Mouse (Mus musculus) spleen, postnatal 36 days (tissue): ENCODE measurements around the gene Tnfsf13b.

ENCODE experiments used
- DNase-seq, 2 experiments: peaks; one replicate each; pipeline ENCODE4 v3.0.0; 2022; ENCODE audit warnings: low spot score in 2 of 2, mixed read lengths in 1 of 2

Gene Tnfsf13b

DNA sequence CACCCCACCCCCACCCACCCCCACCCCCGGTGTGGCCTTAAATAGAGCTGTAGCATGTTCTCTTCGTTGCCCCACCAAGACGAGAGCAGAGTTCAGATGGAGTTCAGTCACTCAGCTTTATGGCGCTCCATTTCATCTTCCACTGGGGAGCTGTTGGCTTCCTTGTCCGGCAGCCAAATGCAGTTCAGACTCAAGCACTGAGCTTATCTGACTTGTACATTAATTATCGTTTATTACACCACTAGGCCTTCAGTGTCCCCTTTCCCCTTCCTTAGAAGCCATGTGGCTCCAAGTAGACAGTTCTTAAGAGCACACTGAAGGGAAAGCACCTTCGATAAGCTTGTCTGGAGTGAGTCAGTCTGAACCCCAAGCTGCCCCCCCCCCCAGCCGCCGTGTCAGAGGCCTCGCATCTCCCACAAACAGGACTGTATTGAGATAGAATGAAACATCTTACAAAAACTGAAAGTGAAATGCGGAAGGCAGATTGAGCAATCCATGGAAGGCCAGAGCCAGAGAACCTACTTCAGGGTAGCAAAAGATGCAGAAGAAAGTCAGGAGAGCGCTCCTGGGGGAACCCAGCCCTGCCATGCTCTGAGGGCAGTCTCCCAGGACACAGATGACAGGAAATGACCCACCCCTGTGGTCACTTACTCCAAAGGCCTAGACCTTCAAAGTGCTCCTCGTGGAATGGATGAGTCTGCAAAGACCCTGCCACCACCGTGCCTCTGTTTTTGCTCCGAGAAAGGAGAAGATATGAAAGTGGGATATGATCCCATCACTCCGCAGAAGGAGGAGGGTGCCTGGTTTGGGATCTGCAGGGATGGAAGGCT, at the start of gene Tnfsf13b:
Tnfsf13b (plus strand) TSS at position 312 of the 830 bp plus-strand sequence.
- DNase-seq = peak in 1 of 2 experiments; percentile 17

DNA sequence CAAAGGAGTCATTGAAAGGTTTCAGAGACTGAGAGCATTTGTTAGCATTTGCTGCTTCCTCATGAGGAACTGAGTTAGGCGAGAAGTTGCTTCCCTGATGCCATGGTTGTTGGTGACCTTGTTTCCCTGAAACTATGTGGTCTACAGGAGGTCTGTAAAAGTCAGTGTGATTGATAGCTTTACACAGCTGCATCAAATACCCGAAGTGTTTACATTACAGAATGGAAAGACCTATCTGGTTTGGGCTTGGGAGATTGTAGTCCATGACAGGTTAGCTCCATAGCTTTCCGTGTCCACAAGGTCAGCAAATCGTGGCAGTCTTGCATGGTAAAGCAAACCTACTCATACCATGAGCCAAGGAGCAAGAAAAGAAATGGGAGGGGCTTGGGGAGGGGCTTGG, 47.9 kb upstream of the Tnfsf13b start:
- DNase-seq = no peak

DNA sequence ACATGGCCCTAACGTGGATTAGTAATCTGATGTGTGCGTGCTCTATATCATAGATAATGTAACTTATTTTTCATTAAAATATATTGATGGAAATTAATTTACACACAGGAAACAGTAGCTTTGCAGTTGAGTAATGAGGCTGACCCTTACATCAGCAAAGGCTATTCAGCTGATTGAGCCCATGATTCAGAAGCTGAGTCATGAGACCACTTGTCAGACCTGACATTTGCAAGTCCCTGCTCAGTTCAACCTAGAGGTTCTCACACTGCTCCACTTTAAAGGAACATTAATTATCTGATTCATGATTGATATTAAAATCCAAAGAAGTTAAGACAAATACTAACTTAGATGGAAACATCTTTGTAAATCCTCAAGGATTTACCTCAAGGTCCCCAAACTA, 46.3 kb upstream of the Tnfsf13b start:
- no peak for DNase-seq

DNA sequence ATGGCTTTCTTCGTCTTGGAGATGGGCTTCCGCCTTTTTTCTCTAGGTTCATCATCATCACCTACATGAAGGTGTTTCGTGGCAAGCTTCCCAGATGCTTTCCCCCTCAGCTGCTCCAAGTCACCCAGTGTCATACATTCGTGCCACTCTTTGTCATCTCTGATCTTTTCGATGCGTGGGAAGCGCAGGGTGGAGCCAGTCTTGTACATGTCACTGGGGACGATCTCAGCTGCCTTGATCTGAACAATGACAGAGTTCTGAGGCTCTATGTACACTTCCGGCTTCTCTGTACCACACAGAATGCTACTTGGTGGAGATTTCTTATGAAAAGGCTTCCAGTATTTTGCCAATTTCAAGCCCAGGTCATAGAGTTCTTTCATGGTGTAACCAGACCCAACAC, 34.4 kb upstream of the Tnfsf13b start:
- DNase-seq = no peak

DNA sequence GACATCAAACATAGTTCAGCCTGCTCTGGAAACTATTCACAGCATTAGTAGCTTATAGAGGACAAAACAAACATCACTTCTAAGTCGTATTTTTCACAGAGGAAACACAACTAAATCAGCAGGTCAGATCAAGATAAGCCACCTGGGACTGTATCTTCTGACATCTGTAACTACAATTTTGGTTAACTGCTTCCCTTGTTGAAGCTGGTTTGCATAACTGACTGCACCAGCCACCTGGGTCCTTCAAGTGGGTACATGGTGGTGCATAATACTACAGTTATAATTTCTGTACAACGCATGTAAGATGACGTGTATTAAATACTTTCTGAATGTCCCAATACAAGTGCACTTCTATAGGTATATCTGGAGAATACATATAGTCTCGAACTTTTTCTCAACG, 31.0 kb upstream of the Tnfsf13b start:
- DNase-seq = peak; percentile 24 to 46

DNA sequence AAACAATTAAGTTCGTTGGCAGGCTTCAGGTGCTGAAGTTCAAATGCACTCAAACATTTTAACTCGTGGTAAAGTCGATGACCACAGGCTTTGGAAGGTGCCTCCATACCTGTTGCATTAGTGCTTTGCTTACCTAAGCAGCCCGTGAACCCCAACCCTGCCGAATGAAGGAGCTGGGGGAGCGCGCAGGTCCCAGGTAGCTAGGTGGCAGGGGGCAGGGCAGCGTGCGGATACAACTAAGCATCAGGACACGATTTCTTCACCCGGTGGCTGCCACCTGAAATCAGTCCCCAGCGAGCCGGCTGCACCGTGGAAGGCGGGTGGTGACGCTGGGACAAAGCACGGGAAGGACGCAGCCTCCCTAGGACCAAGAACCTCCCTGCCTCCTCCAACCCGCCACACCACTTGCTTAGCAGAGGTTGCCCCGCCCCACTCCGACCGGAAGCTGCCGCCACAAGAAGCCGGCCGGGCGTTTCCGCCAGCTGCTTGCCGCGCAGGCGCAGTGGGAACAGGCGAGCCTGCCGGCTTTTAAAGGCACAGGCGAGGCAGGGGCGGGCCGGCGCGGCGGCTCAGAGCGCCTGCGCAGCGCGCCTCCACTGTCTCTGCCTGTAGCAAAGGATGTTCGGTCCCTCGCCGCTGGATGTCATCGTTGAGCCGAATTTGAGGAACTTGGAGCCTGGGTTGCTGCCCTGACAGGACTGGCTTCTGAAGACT, 30.2 kb upstream of the Tnfsf13b start:
- peak; percentile 99 for DNase-seq

DNA sequence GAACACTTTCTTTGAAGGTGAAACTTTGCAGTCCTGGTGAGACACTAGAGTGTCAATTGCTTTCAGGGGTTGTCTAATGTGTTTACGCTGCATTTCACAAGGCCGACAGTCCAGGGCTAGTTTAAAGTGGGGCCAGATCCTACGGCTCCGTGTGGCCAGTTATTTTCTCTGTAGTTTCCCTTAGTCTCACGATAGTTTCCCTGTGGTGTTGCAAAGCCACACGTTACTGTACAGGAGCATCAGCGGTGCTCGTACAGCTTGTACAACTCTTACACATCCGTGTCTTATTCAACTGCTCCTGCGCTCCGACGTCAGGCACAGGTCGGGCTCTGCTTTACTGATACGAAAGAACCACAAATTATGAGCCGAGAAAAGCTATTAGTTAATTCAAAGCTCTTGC, 29.3 kb upstream of the Tnfsf13b start:
- no peak for DNase-seq

DNA sequence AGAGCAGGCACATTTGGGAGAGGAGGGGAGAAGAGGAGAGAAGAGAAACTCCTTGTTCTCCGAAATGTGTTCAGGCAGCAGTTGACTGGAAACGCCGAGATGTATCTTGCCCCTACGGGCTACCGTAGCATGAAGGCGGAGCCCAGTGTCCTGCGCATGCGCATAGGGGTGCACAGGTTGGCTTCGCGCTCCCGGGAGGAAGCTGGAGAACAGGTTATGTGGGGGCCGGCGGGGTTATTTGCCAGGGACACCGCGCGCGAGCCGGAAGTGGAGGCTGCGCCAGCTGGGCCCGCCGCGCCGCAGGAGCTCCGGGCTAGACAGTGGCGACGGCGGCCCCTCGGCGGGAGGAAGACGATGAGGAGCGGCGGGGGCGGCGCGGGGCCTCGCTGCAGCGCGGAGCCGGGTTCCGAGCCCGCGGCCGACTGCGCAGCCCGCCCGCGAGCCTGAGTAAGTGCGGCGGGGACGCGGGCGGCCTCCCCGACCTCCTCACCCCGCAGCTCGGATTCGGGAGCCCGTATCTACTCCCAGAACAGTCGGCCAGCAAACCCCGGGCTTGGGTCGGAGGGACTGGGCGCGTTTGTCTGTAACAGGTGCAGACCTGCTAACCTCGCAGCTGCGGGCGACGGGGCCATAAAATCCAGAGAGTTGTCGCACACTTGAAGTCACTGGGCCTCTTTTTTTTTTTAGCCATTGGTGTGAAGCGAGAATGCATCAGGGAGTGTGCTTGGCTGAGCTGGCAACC, 28.5 kb upstream of the Tnfsf13b start, which contains the start of the genes Lig4 and Abhd13:
Lig4 (minus strand) TSS at position 114 of the 742 bp plus-strand sequence.
Abhd13 (plus strand) TSS at position 135 of the 742 bp plus-strand sequence.
- DNase-seq = peak; percentile 96 to 97

DNA sequence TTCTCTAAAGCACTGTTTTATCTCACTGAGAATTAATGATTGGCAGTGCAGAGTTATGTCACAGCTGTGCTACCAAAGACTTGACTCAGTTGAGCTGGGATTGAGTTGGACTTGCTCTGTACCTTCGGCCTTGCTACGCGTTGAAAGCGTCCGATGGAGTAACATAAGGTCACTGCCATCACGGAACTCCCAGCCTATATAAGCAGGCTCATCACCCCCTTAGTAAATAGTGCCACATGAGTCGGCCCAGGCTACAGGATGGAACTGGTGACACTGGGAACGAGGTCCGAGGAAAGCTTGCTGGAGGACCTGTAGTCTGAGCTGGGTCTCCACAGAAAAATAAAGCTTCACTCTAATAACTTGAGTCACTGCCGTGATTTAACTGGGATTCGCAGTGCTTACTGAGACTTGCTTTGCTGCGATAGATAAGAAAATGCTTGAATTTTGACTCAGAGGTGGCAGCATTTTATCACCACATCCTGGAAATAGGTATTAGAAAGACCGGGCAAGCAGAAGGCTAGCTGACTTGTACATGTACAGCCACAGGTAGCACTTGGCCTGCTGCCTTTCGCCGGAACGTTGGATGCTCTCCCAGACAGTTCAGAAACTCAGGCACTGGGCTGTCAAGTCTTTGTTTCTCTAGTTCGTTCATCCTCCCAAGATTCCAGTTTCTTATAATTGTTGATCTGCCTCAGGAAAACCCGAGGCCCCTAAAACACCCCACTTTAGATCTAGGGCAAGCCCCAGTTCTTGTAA, 27.6 kb upstream of the Tnfsf13b start:
- DNase-seq = no peak

DNA sequence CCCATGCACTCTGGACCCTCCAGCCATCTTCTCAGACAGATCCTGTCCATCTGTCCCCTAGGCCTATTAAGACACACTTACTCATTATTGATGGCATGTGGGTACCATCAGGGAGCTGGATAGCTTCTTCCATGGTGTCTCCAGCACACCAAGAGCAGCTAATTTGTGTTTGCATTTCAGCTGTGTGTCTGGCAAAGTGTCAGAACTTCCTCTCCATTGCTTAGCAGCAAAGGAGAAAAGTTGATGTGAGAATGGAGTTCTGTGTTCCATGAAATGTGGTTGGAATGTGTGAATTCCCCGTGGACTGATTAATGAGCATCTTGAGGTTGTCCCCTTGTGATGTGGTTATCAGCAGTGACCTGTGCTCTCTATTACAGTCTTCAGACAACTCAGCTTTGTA, 26.5 kb upstream of the Tnfsf13b start:
- no peak for DNase-seq

DNA sequence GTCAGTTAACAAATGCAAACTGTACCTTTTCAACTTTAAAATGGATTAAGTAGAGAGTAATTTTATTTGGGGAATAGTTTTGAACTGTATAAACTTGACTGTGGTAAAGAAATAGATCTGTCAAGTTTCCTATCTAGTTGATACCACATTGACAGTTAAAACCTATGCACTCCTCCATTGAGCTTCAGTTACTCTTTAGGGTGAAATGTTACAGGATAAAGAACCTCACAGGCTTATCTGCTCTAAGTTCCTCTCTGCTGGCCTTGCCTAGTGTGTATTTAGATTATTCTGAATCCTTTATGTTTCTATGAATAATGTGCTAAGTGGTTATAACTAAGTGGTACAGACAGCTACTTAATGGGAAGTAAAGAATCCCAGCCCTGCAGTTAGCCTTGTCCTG, 26.1 kb upstream of the Tnfsf13b start:
- DNase-seq = no peak

DNA sequence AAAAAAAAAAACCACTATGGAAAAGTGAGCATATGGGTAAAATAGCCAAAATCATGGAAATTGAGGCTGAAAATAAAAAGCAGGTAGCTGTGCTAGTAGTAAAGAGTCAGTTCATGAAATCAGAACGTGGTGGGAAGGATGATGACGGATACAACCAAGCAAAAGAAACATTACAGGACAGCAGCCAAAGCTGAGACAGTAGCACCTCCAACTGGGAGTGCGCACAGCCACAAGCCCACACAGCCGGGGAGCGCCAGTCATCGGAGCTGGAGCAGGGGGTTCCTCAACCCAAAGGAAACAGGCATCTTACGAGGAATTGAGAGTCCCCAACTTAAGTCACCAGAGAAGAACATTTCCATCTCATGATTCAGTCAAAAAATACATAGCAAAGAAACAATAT, 2.2 kb upstream of the Tnfsf13b start:
- no peak for DNase-seq

DNA sequence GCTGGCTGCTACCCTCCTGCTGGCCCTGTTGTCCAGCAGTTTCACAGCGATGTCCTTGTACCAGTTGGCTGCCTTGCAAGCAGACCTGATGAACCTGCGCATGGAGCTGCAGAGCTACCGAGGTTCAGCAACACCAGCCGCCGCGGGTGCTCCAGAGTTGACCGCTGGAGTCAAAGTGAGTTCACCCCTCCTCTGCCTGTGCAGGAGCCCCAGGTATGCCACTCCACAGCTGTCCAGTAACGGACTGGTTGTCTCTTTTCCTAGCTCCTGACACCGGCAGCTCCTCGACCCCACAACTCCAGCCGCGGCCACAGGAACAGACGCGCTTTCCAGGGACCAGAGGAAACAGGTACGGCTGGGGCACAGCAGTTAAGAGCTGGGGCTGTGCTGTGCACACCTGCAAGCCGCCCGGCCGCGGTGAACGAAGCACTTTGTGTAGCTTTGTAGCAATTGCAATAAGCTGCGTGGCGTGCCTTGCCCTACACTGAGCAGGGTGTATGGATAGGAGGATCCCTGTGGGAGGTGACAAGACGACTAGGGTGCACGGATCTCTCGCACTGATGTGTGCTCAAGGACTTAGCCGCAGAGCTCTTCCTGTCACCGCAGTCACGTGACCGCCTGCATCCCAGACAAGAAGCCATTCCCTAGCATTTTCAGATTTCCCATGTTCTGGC, 856 bp downstream of the Tnfsf13b start:
- DNase-seq = no peak

DNA sequence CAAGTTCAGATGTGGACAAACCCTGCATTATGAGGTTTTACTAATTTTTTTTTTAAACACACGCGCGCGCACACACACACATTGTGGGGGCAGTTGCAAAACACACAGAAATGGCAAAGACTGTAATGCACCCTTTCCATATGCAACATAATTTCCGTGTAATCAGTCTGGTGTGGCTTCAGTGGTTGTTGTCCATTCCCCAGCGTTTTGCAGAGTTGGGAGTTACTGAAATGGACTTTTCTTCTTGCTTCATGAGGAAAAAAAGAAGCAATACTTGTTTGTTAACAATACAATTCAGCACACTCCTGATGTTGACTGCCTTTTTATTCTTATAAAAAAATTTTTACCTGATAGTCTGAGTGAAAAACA, 1.4 kb downstream of the Tnfsf13b start:
- DNase-seq = no peak

DNA sequence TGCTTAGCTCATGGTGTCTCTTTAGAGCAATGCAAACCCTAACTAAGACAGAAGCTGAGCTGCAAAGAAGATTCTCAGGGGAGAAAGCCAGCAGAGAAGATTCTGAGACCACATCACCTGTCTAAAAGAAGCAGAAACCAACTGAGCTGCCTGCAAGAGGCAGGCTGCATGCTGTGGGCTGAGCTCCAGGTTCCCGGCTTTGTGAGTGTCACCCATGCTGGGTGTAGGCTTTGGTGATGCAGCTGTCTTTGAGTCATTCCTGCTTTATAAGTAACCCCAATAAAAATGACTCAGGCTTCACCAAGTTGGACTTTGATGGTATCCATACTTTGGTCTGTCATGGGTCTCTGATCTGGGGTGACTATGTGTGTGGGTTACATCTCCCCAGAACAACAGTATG, 10.0 kb downstream of the Tnfsf13b start:
- no peak for DNase-seq

DNA sequence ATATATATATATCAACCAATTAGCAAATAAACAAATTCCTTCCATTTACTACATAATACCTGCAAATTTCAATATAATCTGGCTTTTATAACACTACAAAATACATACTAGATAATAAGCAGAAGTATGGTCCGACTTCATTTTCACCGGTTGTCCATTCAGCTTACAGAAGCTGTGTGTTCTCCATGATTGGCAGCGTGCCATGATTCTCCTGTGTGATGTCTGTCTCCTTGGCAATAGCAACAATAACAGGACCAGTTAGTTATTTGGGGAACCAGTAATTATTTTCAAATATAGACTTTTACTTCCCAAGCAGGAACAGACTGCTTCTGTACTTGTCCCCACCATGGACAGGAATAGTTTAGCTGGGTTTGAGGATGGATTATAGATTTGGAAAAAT, 11.0 kb downstream of the Tnfsf13b start:
- no peak for DNase-seq

DNA sequence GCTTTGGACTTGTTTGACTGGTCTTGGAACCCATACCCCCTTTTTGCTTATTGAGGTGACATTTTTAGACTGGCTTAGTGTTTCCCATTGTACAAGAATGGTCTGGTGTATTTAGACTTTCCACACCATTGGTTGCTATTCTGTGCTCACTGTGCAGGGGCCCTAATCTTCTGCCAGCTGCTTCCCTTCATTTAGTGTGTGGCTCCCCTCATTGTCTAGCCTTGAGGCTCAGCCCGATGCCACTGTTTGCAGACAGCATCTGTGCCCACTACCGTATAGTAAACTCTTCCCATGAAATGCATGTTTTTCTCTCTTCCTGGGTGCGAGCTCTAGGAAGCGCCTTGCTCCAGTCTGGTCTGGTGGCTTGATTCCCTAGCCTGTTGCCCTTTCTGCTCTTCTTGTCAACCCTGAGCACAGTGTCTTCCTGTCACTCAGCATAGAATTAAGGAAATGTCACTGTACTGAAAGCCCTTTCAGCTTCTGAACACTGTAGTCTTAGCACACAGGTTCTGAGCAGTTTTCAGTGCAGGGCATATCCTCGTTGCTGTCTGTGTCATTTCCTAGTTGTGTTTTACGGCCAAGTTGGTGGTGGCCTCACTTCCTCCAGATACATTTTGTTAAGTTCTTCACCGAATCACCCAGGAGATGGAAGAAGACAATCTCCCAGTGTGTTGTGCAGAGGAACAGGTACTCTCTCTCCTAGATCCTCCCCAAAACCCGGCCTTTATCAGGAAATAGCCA, 24.2 kb downstream of the Tnfsf13b start:
- no peak for DNase-seq

DNA sequence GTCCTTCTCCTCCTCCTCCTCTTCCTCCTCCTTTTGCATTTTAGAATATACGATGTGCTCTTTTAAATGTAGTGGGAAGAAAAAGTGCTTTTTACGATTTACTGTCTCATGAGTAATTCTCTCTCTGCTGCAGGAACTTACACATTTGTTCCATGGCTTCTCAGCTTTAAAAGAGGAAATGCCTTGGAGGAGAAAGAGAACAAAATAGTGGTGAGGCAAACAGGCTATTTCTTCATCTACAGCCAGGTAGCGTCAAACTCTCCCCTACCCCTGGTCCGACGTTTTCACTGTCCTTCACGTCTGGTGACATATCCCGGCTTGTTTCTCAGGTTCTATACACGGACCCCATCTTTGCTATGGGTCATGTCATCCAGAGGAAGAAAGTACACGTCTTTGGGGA, 24.9 kb downstream of the Tnfsf13b start:
- DNase-seq = no peak

DNA sequence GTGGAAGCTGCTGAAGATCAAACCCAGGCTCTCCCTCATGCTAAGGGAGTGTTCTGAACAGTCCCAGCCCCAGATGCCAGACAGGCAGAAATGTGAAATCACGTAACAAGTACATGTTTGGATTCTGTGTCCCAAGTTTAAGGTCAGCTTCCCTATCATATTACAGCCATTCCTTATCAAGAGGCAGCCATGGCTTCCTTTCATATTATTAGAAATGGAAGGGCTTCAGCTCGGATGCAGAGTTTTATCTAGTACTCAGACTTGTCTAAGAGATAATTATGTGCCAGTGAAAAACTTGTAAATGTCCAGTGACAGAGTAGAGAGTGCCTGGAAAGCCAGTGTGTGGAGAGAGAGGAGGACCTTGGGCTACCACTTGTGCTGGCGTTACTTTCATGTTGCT, 34.6 kb downstream of the Tnfsf13b start:
- no peak for DNase-seq

DNA sequence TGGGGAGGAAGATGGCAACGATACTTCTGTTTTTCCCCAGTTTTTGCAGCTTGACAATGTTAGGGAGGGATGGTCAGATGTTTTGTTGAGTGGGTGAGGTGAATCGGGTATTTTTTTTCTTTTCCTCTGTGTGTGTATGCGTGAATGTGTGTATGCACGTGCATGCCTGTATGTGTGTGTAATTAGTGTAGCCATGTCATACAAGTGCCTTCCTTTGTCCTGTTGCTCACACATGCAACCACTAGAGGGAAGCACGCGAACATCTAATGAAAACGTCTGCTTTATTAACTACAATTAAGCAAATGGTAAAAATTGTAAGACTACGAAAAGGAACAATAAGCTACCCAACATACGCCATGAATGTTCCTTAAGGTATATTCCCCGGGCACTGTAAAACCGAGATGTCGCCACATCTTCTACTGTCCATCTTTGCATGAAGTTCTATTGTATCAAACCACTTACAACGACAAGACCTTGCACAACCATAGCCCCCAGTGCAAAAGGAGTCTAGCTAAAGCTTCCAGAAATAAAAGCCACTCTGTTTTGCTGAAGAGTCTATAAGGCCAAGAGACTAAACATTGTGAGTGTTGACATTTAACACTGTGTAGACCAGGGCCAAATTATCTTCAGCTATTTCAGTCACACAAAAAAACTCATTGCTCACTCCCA, 37.7 kb downstream of the Tnfsf13b start:
- DNase-seq = no peak
